Mouse (Mus musculus): Measurements from ENCODE around the gene Tedc2. TPM values are rescaled to one million over a fixed set of nuclear protein-coding genes. Genes with fewer than 3 reads are reported as not detected.

Gene Tedc2
- polyA plus RNA-seq, 1 experiment, result 7.5 TPM

GRCm38 (mm10) chr17:24168590-24169277 is 51.9 kb downstream of the Tedc2 start:
- peak overlapping the region; percentile 80 for H3K4me3 ChIP-seq (ENCODE audit: extremely low read depth, insufficient read depth, insufficient read length)
- H3K36me3 ChIP-seq (ENCODE audit: control insufficient read depth, insufficient read depth, low read length), result peaks cover 1% of the 10 kb centered on the region; the same call in 1 of the 2 replicates
- H3K27ac ChIP-seq (ENCODE audit: insufficient read depth, low read length), result peak overlapping the region; percentile 98
- WGBS, result under 1% methylated on average over 40 of the region's 41 CpGs
- peak; percentile 56 to 73 for DNase-seq (ENCODE audit: low read depth in 1 of 2, low spot score in 2 of 2)
- TF ChIP-seq CTCF (IDR thresholded peaks at IDR 0.05; ENCODE audit: extremely low read depth, insufficient read depth, insufficient read length, insufficient replicate concordance) (no peak), POLR2A (IDR thresholded peaks at IDR 0.05; ENCODE audit: low read depth, low read length) (no peak)
- no peaks in the 10 kb centered on the region for H3K27me3 ChIP-seq (ENCODE audit: control insufficient read depth, insufficient read depth, low read length)
- peaks cover 6% of the 10 kb centered on the region; the same call in 1 of the 2 replicates for H3K4me1 ChIP-seq (ENCODE audit: control insufficient read depth, insufficient read depth, insufficient read length)

GRCm38 (mm10) chr17:24167891-24168505 is 52.7 kb downstream of the Tedc2 start:
- 51% methylated on average over 7 of the region's 7 CpGs for WGBS
- H3K27ac ChIP-seq (ENCODE audit: insufficient read depth, low read length), result 0 out of 2 replicates have a peak overlapping the region, but pooled peaks have one; percentile 98
- peaks cover 8% of the 10 kb centered on the region for H3K4me1 ChIP-seq (ENCODE audit: control insufficient read depth, insufficient read depth, insufficient read length)
- H3K36me3 ChIP-seq (ENCODE audit: control insufficient read depth, insufficient read depth, low read length), result peaks cover 1% of the 10 kb centered on the region; the same call in 1 of the 2 replicates
- no peaks in the 10 kb centered on the region for H3K27me3 ChIP-seq (ENCODE audit: control insufficient read depth, insufficient read depth, low read length)
- DNase-seq (ENCODE audit: low read depth in 1 of 2, low spot score in 2 of 2), result no peak
- H3K4me3 ChIP-seq (ENCODE audit: extremely low read depth, insufficient read depth, insufficient read length), result peak overlapping the region; percentile 80
- no peak for TF ChIP-seq CTCF (IDR thresholded peaks at IDR 0.05; ENCODE audit: extremely low read depth, insufficient read depth, insufficient read length, insufficient replicate concordance)
- TF ChIP-seq POLR2A (IDR thresholded peaks at IDR 0.05; ENCODE audit: low read depth, low read length), result no peak

GRCm38 (mm10) chr17:24167120-24167519 is 53.5 kb downstream of the Tedc2 start:
- WGBS, result 66% methylated on average over 6 of the region's 6 CpGs
- H3K36me3 ChIP-seq (ENCODE audit: control insufficient read depth, insufficient read depth, low read length), result peaks cover 1% of the 10 kb centered on the region; the same call in 1 of the 2 replicates
- peaks cover 13% of the 10 kb centered on the region for H3K4me1 ChIP-seq (ENCODE audit: control insufficient read depth, insufficient read depth, insufficient read length)
- H3K27ac ChIP-seq (ENCODE audit: insufficient read depth, low read length), result no peak overlapping the region
- H3K27me3 ChIP-seq (ENCODE audit: control insufficient read depth, insufficient read depth, low read length), result no peaks in the 10 kb centered on the region
- H3K4me3 ChIP-seq (ENCODE audit: extremely low read depth, insufficient read depth, insufficient read length), result no peak overlapping the region
- DNase-seq (ENCODE audit: low read depth in 1 of 2, low spot score in 2 of 2), result no peak
- TF ChIP-seq POLR2A (IDR thresholded peaks at IDR 0.05; ENCODE audit: low read depth, low read length), result no peak
- TF ChIP-seq CTCF (IDR thresholded peaks at IDR 0.05; ENCODE audit: extremely low read depth, insufficient read depth, insufficient read length, insufficient replicate concordance), result no peak

Other genes with a start within 250 kb of the Tedc2 start
- gene Prss30, start 240.3 kb downstream of the Tedc2 start, polyA plus RNA-seq (2012; rRNA removed), result 10.8 and 13.6 TPM in 2 replicates
- 0.06 TPM in 1 of 2 replicates, not detected in the other for gene Prss22, start 222.8 kb downstream of the Tedc2 start, polyA plus RNA-seq (2012; rRNA removed)
- 0.07 TPM in 1 of 2 replicates, not detected in the other for gene Prss27, start 182.7 kb downstream of the Tedc2 start, polyA plus RNA-seq (2012; rRNA removed)
- 14.7 and 24.3 TPM in 2 replicates for gene Kctd5, start 147.4 kb downstream of the Tedc2 start, polyA plus RNA-seq (2012; rRNA removed)
- 12.4 and 16.0 TPM in 2 replicates for gene Pdpk1, start 69.9 kb downstream of the Tedc2 start, polyA plus RNA-seq (2012; rRNA removed)
- 41.5 and 44.8 TPM in 2 replicates for gene Amdhd2, start 57.1 kb downstream of the Tedc2 start, polyA plus RNA-seq (2012; rRNA removed)
- 481 and 571 TPM in 2 replicates for gene Atp6v0c, start 51.1 kb downstream of the Tedc2 start, polyA plus RNA-seq (2012; rRNA removed)
- gene Tbc1d24, start 15.3 kb downstream of the Tedc2 start, polyA plus RNA-seq (2012; rRNA removed), result 5.9 and 6.8 TPM in 2 replicates
- 0.82 and 1.4 TPM in 2 replicates for gene Ntn3, start 11.3 kb downstream of the Tedc2 start, polyA plus RNA-seq (2012; rRNA removed)
- 9.7 and 11.1 TPM in 2 replicates for gene Ccnf, start 30.6 kb upstream of the Tedc2 start, polyA plus RNA-seq (2012; rRNA removed)
- gene Abca17, start 130.2 kb upstream of the Tedc2 start, polyA plus RNA-seq (2012; rRNA removed), result 0.05 and 0.15 TPM in 2 replicates
- 32.6 and 34.9 TPM in 2 replicates for gene Abca3, start 131.1 kb upstream of the Tedc2 start, polyA plus RNA-seq (2012; rRNA removed)
- 87.0 and 113 TPM in 2 replicates for gene Rnps1, start 193.7 kb upstream of the Tedc2 start, polyA plus RNA-seq (2012; rRNA removed)
- 28.0 and 38.1 TPM in 2 replicates for gene Eci1, start 205.8 kb upstream of the Tedc2 start, polyA plus RNA-seq (2012; rRNA removed)
- 7.8 and 8.6 TPM in 2 replicates for gene Dnase1l2, start 222.3 kb upstream of the Tedc2 start, polyA plus RNA-seq (2012; rRNA removed)
- 95.9 and 110 TPM in 2 replicates for gene E4f1, start 249.5 kb upstream of the Tedc2 start, polyA plus RNA-seq (2012; rRNA removed)
- 31.6 and 51.3 TPM in 2 replicates for gene Pgp, start 249.5 kb upstream of the Tedc2 start, polyA plus RNA-seq (2012; rRNA removed)